Mouse (Mus musculus) right cerebral cortex, adult 2 months (tissue): Measurements from ENCODE around the gene E130114P18Rik.

Source experiments
- DNase-seq, 2 experiments: peaks; one replicate each; pipeline ENCODE4 v3.0.0; 2021 to 2022; ENCODE audit warnings: low spot score in 2 of 2

The E130114P18Rik gene

DNA sequence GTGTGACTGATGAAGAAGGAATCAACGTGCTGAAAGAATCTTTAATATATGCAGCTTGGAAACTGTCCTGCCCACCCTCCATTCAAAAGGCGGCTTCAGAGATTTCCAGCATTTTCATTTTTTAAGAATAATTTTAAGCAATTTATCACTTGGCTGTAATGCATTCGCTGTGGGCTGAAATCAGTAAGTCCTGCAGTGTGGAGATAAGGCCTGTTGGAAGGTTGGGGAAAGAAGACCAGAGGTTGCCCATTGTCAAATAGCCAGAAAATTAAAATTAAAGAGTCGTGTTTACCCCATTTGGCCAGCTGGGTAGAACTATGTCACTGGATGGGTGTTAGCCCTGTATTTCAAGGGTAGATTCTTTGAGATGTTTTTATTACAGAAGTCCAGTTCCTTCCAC, 168.5 kb downstream of the E130114P18Rik start:
- DNase-seq = no peak

DNA sequence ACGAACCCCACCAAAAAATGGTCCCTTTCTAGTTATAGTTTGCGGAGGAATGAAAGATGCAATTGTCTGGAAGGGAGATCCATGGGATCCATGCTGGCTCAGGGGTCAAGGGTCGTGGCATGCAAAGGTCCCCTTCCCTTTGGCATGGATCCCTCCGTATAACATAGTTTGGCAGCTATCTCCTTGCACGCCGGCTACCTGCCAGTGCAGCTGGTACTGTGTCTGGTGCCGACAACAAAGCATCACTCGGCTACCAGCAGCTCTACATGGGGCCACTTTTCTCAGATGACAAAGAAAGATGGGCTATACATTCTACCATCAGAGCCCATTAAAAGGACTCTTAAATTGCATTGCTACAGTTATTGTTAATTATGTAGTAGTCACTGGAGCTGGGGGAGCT, 169.2 kb downstream of the E130114P18Rik start:
- no peak for DNase-seq

DNA sequence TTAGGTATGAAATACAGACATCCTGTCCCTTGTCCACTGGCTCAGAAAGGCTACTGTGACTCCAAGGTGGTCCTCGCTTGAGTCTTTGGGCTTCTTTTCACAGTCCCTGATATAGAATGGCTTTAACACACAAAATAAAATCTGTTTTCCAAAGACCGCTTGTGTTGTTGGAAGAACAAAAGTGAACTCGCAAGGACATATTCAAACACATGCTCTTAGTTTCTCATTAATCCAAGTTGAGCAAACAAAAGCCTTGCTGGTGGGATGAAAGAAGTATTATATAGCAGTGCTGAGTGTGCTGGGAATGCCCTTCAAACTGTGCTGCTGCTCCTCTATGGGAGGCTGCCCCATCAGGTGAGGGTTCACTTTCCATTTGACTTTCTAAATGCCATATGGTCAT, 169.7 kb downstream of the E130114P18Rik start:
- DNase-seq = no peak

DNA sequence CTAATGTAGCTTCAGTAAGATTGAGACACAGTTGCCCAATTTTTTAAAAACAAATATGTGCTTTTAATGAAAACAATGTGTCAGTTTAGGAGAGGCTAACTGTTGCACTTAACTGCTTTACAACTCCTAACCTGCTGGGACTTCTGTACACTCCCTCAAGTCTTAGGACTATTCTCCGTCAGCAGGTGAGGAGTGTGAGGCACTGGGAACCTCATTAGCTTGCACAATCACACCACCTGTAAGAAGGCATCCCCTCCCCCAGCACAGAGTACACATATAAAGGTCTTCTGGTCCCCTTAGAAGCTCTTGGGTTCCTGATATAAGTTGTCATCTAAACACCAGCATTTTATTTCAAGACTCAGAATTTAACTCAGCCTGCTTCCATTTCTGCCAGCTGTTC, 170.7 kb downstream of the E130114P18Rik start:
- no peak for DNase-seq

DNA sequence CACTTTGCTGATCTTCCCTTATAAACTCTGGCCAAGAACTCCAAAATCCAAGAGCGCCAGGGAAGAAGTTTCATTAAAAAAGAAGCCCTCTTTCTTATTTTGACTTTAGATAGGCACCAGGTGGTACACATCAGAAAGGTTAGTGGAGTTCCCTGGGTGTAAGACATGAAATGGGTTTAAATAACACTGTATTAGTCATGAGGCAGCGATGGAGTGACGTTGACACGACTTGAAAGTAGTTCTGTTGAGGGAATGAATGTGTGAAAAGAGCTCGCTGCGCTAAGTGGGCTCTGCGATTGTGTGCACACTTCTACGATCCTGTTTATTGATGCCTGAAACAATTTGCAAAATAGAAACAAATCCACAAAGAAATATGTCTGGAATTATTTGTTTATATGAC, 171.4 kb downstream of the E130114P18Rik start:
- no peak for DNase-seq

DNA sequence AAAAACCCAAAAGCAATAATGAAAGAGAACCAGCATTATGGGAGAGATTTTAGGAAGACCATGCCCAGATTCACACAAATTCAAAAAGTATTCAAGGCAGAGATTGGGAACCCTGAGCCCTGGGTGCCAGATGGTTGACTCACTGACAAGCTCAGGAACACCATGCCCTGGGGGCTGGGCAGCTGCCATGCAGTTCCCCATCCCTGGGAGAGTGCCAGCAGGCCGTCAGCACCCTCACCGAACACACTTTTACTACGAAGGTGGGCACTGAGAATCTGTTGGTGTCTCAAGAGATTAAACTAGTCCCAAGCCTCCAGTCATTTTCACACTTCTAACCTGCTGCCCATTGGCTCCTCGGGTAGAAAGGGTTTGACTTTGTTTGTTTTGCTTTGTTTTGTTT, 175.3 kb downstream of the E130114P18Rik start:
- no peak for DNase-seq

DNA sequence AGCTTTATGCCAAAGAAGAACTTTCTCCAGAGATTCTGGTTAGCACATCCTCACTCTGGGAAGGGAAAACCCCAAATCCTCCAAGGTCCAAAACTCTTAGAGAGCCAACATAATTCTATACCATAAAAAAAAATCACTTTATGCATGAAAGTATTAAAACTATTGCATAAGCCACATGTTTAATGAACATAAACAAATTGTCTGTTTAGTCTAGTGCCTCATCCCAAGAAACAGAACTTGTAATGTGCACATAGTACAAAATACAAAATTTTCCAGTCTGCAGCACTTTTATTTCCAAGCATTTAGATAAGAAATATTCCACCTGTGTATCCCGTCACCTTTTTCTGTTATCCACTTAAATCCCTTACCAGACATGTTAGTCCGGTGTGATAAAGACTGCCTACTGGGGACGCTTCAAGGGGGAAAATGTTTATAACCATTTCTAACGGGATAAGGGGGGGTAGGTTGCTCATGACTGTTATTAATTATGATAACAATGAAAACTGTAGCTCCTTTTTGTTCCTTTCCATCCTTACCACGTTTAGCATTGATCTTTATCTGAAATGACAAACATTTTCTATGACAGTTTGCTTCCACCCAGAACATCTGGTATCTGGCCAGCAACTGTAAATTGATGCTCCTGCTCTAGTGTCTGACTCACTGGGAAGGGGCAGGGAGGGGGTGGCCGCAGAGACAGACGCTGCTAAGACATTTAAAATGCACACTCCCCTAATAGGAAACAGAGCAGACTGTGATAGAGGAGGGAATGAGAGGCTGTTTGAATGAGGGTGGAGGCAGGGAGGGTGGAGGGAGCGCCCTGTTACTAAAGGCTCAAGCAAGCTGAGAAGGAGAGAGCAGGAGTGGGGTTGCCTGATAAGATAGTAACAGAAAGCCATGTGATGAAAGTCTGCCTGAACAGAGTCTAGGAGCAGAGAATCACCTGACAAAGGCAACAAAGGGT, 176.7 kb downstream of the E130114P18Rik start:
- DNase-seq = no peak

DNA sequence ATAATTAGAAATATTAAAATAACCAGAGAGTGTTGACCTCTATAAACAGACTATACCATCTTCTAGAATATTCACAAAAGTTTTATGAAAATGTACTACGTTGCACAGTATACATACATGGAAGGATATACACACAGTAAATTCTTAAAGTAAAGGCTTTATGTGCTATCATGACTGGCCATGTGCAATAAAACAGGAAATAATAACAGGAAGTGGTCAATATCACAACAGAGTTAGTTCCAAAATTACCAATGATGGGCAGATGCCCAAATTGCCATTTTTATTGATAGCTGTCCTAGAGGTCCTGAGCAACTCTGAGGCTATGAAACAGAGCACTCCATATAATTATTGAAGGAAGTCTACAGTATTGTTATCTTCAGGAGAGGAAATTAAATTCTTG, 180.4 kb downstream of the E130114P18Rik start:
- no peak for DNase-seq

DNA sequence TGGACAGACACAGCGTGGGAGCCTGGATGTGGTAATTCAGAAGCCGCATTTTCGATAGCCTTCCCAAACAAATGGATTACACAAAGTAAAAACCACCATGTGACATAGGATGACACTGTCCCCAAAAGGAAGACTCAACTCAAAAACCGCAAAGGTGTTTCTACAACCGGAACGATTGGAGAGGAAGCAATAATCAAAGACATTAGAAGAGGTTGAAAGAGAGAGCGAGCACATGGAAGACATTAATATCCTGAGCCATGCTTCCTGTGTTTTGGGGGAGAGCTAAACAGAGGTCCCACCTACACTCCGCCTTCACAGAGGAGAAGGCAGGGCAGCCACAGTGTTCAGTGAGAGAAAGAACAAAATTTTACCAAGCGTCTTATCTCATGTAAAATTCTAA, 181.5 kb downstream of the E130114P18Rik start:
- DNase-seq = no peak

DNA sequence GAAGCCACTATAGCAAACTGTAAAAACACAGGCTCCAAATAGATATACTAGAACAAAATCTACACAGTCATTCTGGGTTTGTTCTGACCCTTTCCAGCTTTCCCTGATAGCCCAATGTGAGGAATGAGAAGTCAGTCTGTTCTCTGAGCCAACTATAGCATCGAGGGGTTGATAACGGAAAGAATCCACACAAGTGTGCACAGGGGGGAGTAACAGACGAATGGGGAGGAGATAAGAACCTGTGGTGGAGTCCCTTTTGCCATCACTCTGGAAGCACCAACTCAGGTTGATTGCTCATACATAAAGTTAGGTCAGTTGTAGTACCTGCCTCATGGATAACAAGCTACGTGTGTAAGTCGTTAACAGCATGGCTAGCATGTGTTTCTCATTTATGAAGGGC, 184.0 kb downstream of the E130114P18Rik start:
- DNase-seq = no peak

DNA sequence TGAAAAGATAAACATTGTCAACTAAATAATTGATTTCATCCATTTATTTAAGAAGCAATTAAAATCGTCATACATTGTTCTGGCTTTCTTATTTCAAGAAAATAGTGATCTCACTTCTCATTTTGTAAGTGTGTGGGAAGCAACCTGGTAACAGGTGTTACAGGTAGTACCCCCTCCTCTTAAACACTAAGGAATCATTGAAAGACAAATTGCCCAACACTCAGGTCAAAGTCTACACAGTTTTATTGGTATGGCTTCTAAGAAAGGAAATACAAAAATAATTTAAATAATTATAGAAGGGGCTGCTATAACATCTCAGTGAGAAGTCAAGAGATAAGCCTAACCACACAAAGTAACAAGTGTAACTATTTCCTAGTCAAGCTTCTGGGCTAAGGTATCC, 188.1 kb downstream of the E130114P18Rik start:
- no peak for DNase-seq

DNA sequence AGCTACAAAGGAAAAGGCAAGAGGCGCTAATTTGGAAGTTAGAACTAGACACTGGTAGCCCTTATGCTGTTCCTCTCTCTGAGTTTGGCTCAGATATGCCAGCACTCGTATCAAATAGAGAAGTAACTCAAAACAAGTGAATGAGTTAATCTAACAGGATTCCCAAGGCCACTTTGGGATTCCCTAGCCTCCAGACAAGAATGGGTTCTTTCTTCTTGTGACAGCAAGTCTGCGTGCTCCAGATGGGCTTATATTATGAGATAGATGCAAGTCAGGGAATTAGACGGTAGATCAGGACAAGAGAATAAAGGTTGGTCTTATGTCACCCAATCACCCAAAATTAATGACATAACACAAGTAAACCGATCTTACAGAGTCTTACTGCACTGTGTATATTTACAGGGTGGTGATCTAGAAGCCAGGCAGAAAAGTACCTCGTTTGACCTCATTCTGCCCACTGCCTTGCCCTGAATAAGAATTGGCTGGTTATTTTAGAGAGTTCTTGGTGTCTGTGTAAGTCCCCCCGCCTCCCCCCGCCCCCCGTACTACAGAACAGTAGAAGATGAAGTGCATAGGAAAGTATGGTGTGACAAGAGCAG, 190.4 kb downstream of the E130114P18Rik start:
- no peak for DNase-seq

DNA sequence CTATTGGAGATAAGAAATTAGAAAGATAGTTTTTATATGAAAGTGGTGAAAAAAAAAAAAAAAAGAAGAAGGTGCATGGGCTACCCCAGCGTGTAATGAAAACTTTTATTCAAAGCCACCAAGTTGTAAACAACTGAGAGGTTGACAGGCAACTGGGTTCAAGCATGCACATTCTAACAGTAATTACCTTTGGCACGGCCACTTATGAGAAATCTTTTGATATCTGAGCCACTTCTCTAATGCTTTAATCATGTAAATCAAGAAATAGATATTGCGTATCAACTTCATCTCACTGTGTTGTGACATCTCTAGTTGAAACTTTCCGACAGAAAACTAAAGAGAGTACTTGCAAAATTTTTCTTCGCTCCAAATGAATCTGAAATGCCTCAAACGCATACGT, 192.7 kb downstream of the E130114P18Rik start:
- no peak for DNase-seq

DNA sequence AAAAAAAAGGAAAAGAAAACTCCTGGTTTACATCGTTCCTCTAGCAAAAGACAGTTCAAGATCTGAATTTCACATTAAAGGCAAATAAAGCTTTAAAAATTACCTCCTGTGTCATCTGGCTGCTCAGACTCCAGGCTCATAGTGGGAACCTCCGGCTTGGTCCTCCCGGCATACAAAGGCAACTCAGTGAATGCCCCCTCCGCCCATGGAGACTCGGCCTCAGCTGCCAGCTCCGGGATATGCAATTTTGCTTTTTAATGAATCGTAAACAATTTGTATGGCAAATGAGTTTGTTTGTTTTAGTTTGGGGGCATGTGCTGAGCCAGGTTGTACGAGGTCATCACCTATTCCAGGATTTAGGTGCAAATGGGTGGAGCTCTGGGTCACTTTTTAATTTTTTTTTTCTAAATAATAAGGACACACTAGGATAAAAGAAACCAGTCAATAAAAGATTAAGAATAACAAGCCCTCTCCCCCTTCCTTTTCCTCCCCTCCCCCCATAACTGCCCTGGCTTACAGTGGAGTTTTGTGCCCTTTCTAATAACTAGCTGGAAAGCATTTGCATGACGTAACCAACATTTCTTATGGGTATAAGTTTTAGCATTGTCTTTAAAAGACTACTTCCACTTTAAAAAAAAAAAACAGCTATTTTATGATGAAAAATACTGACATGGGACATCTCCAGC, 193.3 kb downstream of the E130114P18Rik start:
- no peak for DNase-seq

DNA sequence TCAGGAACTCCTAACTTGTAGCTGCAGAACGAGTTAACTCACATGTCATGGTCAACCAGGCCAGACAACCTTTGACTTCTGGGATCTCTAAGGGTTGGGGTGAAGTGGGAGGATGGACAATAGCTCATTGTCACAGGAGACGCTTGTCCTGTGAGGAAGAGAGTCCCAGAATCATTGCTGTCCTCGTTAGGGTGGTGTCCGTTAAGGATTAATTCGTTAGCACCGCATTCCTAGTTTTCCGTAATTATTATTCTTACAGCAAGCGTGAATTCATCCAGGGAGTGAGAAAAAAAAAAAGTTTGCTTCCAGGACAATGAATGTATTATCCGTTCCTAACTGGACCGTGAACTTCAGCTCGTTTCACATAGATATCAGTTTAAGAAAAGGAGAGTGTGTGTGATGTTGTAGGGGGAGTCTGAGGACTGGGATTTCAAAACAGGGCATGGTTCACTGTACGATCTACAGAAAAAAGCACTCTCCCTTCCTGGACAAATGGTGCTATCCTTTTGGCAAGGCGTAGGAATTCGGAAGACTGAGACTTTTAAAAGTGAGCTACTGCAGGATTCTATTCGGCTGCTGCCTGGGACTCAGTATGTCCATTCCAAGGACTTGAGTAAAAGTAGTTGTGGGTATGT, 195.0 kb downstream of the E130114P18Rik start:
- DNase-seq = no peak

DNA sequence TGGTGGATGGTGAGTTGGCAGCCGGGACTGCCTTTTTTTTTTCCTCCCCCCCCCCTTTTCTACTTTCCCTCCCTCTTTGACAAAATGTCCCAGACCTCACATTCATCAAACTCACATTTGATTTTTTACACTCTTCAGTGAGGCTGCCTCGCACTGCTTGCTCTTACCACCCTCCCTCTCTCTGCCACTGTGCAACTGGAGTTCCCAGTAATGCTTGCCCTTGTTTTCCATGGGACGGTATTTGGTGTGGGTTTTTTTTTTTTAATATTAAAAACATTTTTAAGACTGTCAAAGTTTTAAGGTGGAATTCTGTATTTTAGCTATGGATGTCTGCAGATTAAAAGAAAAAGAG, 195.8 kb downstream of the E130114P18Rik start:
- no peak for DNase-seq

DNA sequence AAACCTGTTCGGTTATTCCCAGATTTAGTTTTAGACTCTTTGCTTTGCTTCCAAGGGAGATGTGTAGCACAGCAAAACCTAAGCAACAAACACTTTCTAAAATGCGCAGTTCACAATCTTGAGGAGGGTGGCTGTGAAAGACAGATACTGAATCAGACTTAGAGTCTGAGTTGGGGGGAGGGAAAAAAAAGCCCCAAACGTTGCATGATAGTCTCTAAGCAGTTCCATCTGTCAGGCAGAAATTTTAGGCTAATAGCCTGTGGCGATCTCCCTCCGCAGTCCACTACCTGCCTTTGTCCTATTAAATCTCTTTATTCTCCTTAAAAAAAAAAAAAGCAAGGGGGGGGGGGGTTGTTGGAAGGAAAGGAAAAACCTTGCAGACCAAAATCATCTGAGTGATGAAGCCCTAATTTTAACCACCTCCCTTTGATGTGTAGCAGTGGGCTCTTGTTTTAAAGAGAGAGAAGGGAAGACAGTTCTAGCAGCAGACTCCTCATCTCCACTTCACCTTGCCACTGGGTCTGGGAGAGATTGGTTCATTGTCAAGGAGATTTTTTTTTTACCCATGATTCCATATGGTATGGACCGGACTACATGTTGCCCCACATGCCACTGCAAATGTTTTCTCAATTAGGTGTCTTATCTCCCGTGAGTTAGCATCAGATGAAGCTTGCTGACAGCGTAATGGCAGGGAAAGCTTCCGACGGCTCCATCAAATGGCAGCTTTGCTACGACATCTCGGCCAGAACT, 196.4 kb downstream of the E130114P18Rik start:
- DNase-seq = no peak

DNA sequence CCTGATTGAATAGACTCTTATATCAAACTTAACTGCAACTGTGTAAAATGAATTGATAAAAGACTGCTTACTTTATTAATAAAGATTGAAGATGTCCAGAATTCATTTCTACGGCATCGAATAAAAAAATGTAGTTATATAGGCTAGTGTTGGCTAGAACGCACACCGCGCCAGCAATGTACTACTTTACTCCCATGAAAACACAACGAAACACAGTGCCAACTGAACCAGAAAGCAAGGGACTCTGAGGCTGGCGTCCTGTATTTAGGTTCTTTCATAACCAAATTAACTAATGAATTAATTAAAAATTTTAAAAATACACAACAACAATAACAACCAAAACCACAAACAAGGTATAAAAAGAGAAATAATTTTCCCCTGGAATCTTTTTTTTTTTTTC, 197.0 kb downstream of the E130114P18Rik start:
- DNase-seq = no peak

DNA sequence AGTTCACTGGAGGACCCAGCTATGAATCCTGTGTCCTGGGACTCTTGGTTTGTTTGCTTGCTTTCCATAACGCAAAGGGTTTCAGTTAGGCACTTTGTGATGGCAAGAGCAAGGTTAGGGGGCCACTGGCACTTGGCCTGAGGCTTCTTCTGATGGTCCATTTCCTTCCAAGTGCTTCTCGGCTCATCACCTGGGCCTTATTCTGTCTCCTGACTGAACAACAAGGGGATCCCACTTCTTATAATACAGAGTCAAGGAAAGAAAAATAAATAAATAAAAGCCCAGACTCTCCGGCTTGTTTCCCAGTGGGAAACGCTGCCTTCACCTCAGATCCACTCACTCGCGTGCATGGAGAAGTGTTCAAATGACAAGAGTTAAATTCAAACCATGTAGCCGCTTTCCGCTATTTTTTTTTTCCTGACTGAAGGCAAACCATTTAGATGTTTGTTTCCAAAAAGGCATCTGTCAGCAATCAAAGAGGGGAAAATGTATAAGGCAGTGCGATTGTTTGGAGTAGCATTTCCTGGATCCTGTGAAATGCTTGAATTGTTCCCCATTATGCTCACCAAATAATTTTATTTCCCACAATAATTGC, 199.2 kb downstream of the E130114P18Rik start:
- DNase-seq = no peak

DNA sequence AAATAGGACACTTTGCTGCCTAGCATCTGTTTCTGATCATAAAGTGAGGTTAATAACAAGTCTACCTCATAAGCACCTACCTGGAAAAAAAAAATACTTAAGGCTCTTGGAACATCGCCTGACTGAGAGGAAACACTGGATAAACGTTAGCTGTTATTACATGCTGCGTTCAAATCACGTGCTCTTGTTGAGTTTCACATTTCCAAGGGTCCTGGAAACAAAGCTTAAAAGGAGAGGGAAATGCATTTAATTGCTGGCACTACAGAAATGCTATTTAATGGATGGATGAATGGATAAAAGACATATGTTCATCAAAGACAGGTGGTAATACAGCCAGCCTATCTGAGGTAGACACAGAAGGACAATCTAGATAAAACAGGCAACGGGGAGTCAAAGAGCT, 200.4 kb downstream of the E130114P18Rik start:
- DNase-seq = no peak

DNA sequence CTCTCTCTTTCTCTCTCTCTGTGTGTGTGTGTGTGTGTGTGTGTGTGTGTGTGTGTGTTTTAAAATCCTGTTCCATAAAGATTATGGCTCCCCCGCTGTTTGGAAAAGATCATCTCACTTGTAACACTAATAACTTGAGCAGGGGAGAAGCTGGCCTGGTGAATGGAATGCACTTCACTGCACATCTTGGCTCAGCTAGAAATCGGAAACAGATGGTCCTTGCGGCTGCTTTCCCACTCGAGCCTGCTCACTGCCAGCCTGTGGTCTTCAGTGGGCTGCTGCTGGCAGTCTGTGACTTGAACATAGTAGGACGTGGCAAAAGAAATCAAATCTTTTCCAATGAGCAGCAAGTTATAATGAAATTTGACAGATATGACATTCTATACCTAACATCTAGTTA, 202.4 kb downstream of the E130114P18Rik start:
- peak; percentile 46 to 52 for DNase-seq
